Mouse (Mus musculus) thymus, postnatal 0 days (tissue): ENCODE data around the gene Snapin. TPM values are rescaled to one million over a fixed set of nuclear protein-coding genes. Genes with fewer than 3 reads are reported as not detected.

ENCODE experiments used
- DNase-seq: peaks from one replicate; pipeline ENCODE4 v3.0.0-alpha.2; 2015; ENCODE audit warnings: low spot score
- polyA plus RNA-seq: library from polyadenylated mRNA; unstranded; fragments of >200 nt; fragmentation: Nextera tagmentation; extraction: Ambion mirVana; gene quantifications from 2 replicates; pipeline ENCODE4 v1.2.1, GENCODE M21; 2015

Snapin gene
- polyA plus RNA-seq, 1 experiment from 2014 or later = 65.5 TPM

- no peak for DNase-seq
Measured at GRCm38 (mm10) chr3:90459727-90460126, 31.1 kb downstream of the Snapin start.

GRCm38 (mm10) chr3:90454931-90455330, 35.9 kb downstream of the Snapin start:
- DNase-seq = no peak

- DNase-seq = no peak
Measured at GRCm38 (mm10) chr3:90451396-90452095, 39.3 kb downstream of the Snapin start.

- DNase-seq = no peak
Measured at GRCm38 (mm10) chr3:90450874-90451273, 40.0 kb downstream of the Snapin start.

- DNase-seq = no peak
Measured at GRCm38 (mm10) chr3:90448626-90449025, 42.2 kb downstream of the Snapin start.

- no peak for DNase-seq
Measured at GRCm38 (mm10) chr3:90447123-90447494, 43.7 kb downstream of the Snapin start.

GRCm38 (mm10) chr3:90446389-90447122, 44.3 kb downstream of the Snapin start:
- peak; percentile 49 for DNase-seq

- DNase-seq = no peak
Measured at GRCm38 (mm10) chr3:90445417-90446200, 45.2 kb downstream of the Snapin start.

GRCm38 (mm10) chr3:90443977-90444376, 46.9 kb downstream of the Snapin start:
- no peak for DNase-seq

- DNase-seq = no peak
Measured at GRCm38 (mm10) chr3:90440756-90441155, 50.1 kb downstream of the Snapin start.

Other genes with a start within 250 kb of the Snapin start
- 3.3 and 3.9 TPM in 2 replicates for gene Creb3l4, start 247.5 kb downstream of the Snapin start, polyA plus RNA-seq
- 92.7 and 96.1 TPM in 2 replicates for gene Slc39a1, start 242.9 kb downstream of the Snapin start, polyA plus RNA-seq
- gene Crtc2, start 236.9 kb downstream of the Snapin start, polyA plus RNA-seq = 16.1 and 21.1 TPM in 2 replicates
- 9.4 TPM in 2 replicates for gene Dennd4b, start 225.8 kb downstream of the Snapin start, polyA plus RNA-seq
- gene Gatad2b, start 197.9 kb downstream of the Snapin start, polyA plus RNA-seq = 10.1 and 14.1 TPM in 2 replicates
- 5.2 and 5.7 TPM in 2 replicates for gene Slc27a3, start 101.1 kb downstream of the Snapin start, polyA plus RNA-seq
- gene Ints3, start 57.4 kb downstream of the Snapin start, polyA plus RNA-seq = 14.5 and 15.7 TPM in 2 replicates
- gene Npr1, start 25.2 kb downstream of the Snapin start, polyA plus RNA-seq = 2.5 and 2.6 TPM in 2 replicates
- 137 and 146 TPM in 2 replicates for gene Ilf2, start 14.9 kb downstream of the Snapin start, polyA plus RNA-seq
- gene Chtop, start 18.5 kb upstream of the Snapin start, polyA plus RNA-seq = 162 and 169 TPM in 2 replicates
- gene S100a1, start 23.4 kb upstream of the Snapin start, polyA plus RNA-seq = 46.7 and 50.4 TPM in 2 replicates
- 146 and 154 TPM in 2 replicates for gene S100a13, start 23.4 kb upstream of the Snapin start, polyA plus RNA-seq
- gene S100a14, start 35.8 kb upstream of the Snapin start, polyA plus RNA-seq = 43.5 and 47.3 TPM in 2 replicates
- 136 and 139 TPM in 2 replicates for gene S100a16, start 46.2 kb upstream of the Snapin start, polyA plus RNA-seq
- gene S100a3, start 69.5 kb upstream of the Snapin start, polyA plus RNA-seq = 9.9 and 11.5 TPM in 2 replicates
- gene S100a2, start 99.2 kb upstream of the Snapin start, polyA plus RNA-seq = 1.2 and 1.5 TPM in 2 replicates
- gene Gm42674, start 110.9 kb upstream of the Snapin start, polyA plus RNA-seq = not detected in 2 replicates
- 88.5 and 88.9 TPM in 2 replicates for gene S100a4, start 112.7 kb upstream of the Snapin start, polyA plus RNA-seq
- 0.51 and 1.2 TPM in 2 replicates for gene S100a5, start 117.5 kb upstream of the Snapin start, polyA plus RNA-seq
- gene S100a6, start 121.8 kb upstream of the Snapin start, polyA plus RNA-seq = 164 and 165 TPM in 2 replicates
- gene S100a7a, start 163.0 kb upstream of the Snapin start, polyA plus RNA-seq = 0.28 and 0.38 TPM in 2 replicates
- gene S100a8, start 177.9 kb upstream of the Snapin start, polyA plus RNA-seq = 77.0 and 115 TPM in 2 replicates
- gene S100a9, start 204.7 kb upstream of the Snapin start, polyA plus RNA-seq = 26.1 and 50.1 TPM in 2 replicates
- gene Pglyrp4, start 235.9 kb upstream of the Snapin start, polyA plus RNA-seq = 0.13 and 0.16 TPM in 2 replicates